Mouse (Mus musculus) small intestine, adult 2 months (tissue): ENCODE results near the gene Amd2.

Source experiments
- CTCF ChIP-seq: fragments of 200-500 bp; IDR thresholded peaks from 2 replicates; pipeline ENCODE4 v1.5.1; 2012; ENCODE audit warnings: low read depth, mild to moderate bottlenecking, control low read depth, inconsistent platforms, low read length, moderate library complexity, mixed read lengths; ENCODE audit not compliant: insufficient replicate concordance, insufficient read length; ENCODE audit errors: extremely low read depth
- POLR2A ChIP-seq: fragments of 200-500 bp; IDR thresholded peaks from 2 replicates; pipeline ENCODE4 v1.6.1; 2012; ENCODE audit warnings: low read depth, mild to moderate bottlenecking, control low read depth, inconsistent platforms, low read length, moderate library complexity

DNA sequence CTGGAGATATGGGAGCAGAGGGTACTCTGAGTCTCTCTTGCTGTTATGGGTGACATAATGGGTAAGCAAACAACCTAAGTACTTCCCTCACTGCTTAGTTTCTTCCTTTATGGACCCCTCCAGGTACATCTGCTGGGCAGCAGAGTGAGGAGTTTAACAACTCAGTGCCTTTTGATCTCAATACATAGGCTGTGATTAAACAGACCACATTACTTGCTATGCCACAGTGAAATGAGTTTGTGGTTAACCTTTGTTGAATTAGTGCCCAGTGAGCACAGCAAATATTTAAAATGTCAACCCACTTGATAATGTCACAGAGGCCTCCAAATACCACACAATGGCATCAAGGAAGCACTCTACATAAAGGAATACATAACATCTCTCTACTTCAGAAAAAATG is 2.6 kb upstream of the Amd2 start:
- TF ChIP-seq CTCF (no peak), POLR2A (no peak)
